ENCODE assay signal across 8 mouse cellular contexts in the genomic region with DNA sequence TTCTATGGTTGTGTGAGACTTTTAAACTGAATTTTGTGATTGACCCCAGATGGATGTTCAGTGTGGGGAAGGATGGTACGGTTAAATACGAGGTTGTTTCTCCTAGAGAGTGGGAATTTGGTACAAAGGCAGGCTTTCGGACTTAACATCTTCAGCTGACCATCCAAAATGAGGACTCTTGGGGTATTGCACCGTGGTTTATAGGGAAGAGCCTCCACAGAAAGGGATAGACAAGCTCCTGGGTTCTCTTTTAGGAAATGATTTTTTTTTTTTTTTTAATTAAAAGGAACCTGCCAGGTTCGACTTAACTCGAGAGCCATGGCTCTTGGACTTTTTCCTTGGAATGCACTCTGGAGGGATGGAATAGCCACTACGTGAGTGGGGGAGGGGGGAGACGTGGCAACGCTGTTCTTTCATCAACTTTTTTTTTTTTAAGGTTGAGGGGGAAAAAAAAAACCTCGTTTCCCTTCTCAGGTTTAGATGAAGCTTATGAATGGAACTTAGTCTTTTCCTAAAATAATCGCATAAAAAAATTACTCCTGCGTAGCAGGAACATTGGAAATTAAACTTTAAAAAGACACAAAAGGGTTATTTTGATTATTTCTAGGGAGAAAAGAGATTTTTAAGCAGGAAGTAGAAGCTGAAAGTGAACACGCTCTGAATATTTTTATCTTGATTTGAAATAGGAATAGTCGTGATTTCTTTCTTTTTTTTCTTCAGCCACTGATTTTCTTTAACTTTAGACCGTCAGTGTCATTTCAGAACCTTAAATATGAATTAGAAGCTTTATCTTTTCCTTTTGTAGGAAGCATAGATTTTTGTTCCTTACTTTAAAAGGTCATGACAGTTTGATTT. TPM values are rescaled to one million over a fixed set of nuclear protein-coding genes. Genes with fewer than 3 reads are reported as not detected.
DNase-seq lines count a peak whose midpoint lies in the region; ATAC-seq and TF ChIP-seq lines count a peak whose summit lies in the region.

No protein-coding gene starts in this region.

- H3K9ac ChIP-seq in MEL (ENCODE audit: control insufficient read depth, low read depth, low read length, poor library complexity, severe bottlenecking) = peak overlapping the region; percentile 86
- H3K9ac ChIP-seq in forebrain, embryonic 15.5 days (replicated peaks) = peak overlapping the region; percentile 90
- H3K9ac ChIP-seq in kidney, postnatal 0 days (ENCODE audit: low read depth, low read length) = peak overlapping the region; percentile 84
- peak overlapping the region; percentile 89 for H3K9ac ChIP-seq in midbrain, embryonic 11.5 days (ENCODE audit: low read length)

- no peak for TF ChIP-seq EP300 in MEL (IDR thresholded peaks at IDR 0.05; ENCODE audit: low read depth in 1 of 2, low read length in 2 of 2)

- ATAC-seq in forebrain, embryonic 15.5 days (replicated peaks) = no peak
- ATAC-seq in kidney, postnatal 0 days (replicated peaks; ENCODE audit: low FRiP score, low read depth) = no peak
- ATAC-seq in midbrain, embryonic 11.5 days (ENCODE audit: low FRiP score) = no peak

- no peaks in the 10 kb centered on the region for H3K27me3 ChIP-seq in MEL (ENCODE audit: control insufficient read depth in 1 of 2, insufficient read depth in 2 of 2, low read length in 2 of 2)
- H3K27me3 ChIP-seq in forebrain, embryonic 15.5 days = no peaks in the 10 kb centered on the region
- H3K27me3 ChIP-seq in kidney, postnatal 0 days (ENCODE audit: insufficient read depth, low read length) = no peaks in the 10 kb centered on the region
- no peaks in the 10 kb centered on the region for H3K27me3 ChIP-seq in midbrain, embryonic 11.5 days (ENCODE audit: control insufficient read depth, insufficient read depth, low read length)

- 12% methylated on average over 15 of the region's 15 CpGs for WGBS in forebrain, embryonic 15.5 days
- 18% methylated on average over 15 of the region's 15 CpGs for WGBS in kidney, postnatal 0 days
- WGBS in midbrain, embryonic 11.5 days = 17% methylated on average over 15 of the region's 15 CpGs

- H3K79me2 ChIP-seq in MEL (ENCODE audit: control insufficient read depth, insufficient read depth, low read length, poor library complexity) = peaks cover 18% of the 10 kb centered on the region

- peak; percentile 9 for DNase-seq in cerebellum, adult 11-12 months
- DNase-seq in cerebellum, postnatal 36 days = no peak
- DNase-seq in MEL (ENCODE audit: low read depth, low spot score) = no peak
- peak; percentile 49 for DNase-seq in kidney, postnatal 0 days (ENCODE audit: low spot score)
- DNase-seq in midbrain, embryonic 11.5 days (ENCODE audit: low spot score, missing footprints) = no peak
- no peak for DNase-seq in layer of hippocampus, postnatal 25 days (ENCODE audit: extremely low spot score in 1 of 2, low spot score in 1 of 2)
- DNase-seq in spleen, adult 12 weeks (ENCODE audit: low spot score) = no peak

- peak overlapping the region; percentile 84 for H3K4me2 ChIP-seq in forebrain, embryonic 15.5 days (replicated peaks)
- H3K4me2 ChIP-seq in kidney, postnatal 0 days (ENCODE audit: low read length) = peak overlapping the region; percentile 93
- H3K4me2 ChIP-seq in midbrain, embryonic 11.5 days = peak overlapping the region; percentile 77

- no peak for TF ChIP-seq CTCF in MEL (IDR thresholded peaks at IDR 0.05 in 2 of 3, conservative IDR thresholded peaks at IDR 0.05 in 1 of 3; ENCODE audit: control insufficient read depth in 1 of 3, insufficient read depth in 1 of 3, low read depth in 2 of 3, low read length in 3 of 3, poor library complexity in 1 of 3, severe bottlenecking in 1 of 3)
- TF ChIP-seq CTCF in kidney, postnatal 0 days (IDR thresholded peaks at IDR 0.05; ENCODE audit: low read depth) = no peak

- peak overlapping the region; percentile 85 to 86 for H3K4me3 ChIP-seq in MEL (ENCODE audit: control insufficient read depth in 1 of 2, insufficient read depth in 1 of 2, low read depth in 2 of 2, low read length in 2 of 2)
- H3K4me3 ChIP-seq in forebrain, embryonic 15.5 days = peak overlapping the region; percentile 89
- peak overlapping the region; percentile 76 for H3K4me3 ChIP-seq in kidney, postnatal 0 days (replicated peaks; ENCODE audit: low read depth, low read length)
- H3K4me3 ChIP-seq in midbrain, embryonic 11.5 days (ENCODE audit: low read depth, low read length) = peak overlapping the region; percentile 80

- no peaks in the 10 kb centered on the region for H3K9me3 ChIP-seq in MEL (replicated peaks; ENCODE audit: insufficient read depth, low read length)
- H3K9me3 ChIP-seq in forebrain, embryonic 15.5 days = no peaks in the 10 kb centered on the region
- H3K9me3 ChIP-seq in kidney, postnatal 0 days (replicated peaks; ENCODE audit: low read length) = no peaks in the 10 kb centered on the region
- no peaks in the 10 kb centered on the region for H3K9me3 ChIP-seq in midbrain, embryonic 11.5 days (ENCODE audit: control insufficient read depth, low read length)

- no peak for TF ChIP-seq RAD21 in MEL (IDR thresholded peaks at IDR 0.05; ENCODE audit: low read depth, low read length)

- TF ChIP-seq POLR2A in MEL (IDR thresholded peaks at IDR 0.05; ENCODE audit: control insufficient read depth in 1 of 2, insufficient read depth in 1 of 2, low read depth in 1 of 2, low read length in 2 of 2, poor library complexity in 1 of 2) = no peak

- H3K36me3 ChIP-seq in MEL (ENCODE audit: control insufficient read depth in 1 of 2, insufficient read depth in 2 of 2, low read length in 2 of 2) = peaks cover 0 to 14% of the 10 kb centered on the region in 2 experiments; a peak in 3 of 4 replicates
- H3K36me3 ChIP-seq in forebrain, embryonic 15.5 days = no peaks in the 10 kb centered on the region
- no peaks in the 10 kb centered on the region for H3K36me3 ChIP-seq in kidney, postnatal 0 days (ENCODE audit: insufficient read depth, low read length)
- no peaks in the 10 kb centered on the region for H3K36me3 ChIP-seq in midbrain, embryonic 11.5 days (ENCODE audit: control insufficient read depth, insufficient read depth, low read length)

- H3K4me1 ChIP-seq in MEL (ENCODE audit: control insufficient read depth in 1 of 2, insufficient read depth in 2 of 2, low read length in 2 of 2) = peaks cover 8 to 28% of the 10 kb centered on the region in 2 experiments
- H3K4me1 ChIP-seq in forebrain, embryonic 15.5 days = peaks cover 32% of the 10 kb centered on the region
- H3K4me1 ChIP-seq in kidney, postnatal 0 days (replicated peaks; ENCODE audit: insufficient read depth, low read length) = peaks cover 13% of the 10 kb centered on the region; the same call in 1 of the 2 replicates
- peaks cover 13% of the 10 kb centered on the region for H3K4me1 ChIP-seq in midbrain, embryonic 11.5 days (ENCODE audit: control insufficient read depth, insufficient read depth, low read length)

- no peak overlapping the region for H3K27ac ChIP-seq in MEL (ENCODE audit: control insufficient read depth, low read depth, low read length)
- H3K27ac ChIP-seq in forebrain, embryonic 15.5 days (replicated peaks) = peak overlapping the region; percentile 94
- peak overlapping the region; percentile 95 for H3K27ac ChIP-seq in kidney, postnatal 0 days
- no peak overlapping the region for H3K27ac ChIP-seq in midbrain, embryonic 11.5 days (ENCODE audit: low read depth, low read length)

TF ChIP-seq in MEL, 35 proteins besides CTCF, POLR2A, EP300 and RAD21 (continues in another document):
- TF ChIP-seq MXI1 (IDR thresholded peaks at IDR 0.05; ENCODE audit: low read depth, low read length) (0 out of 2 replicates have a peak, but pooled peaks have one; percentile 28), TAL1 (IDR thresholded peaks at IDR 0.05; ENCODE audit: low read length) (no peak), GABPA (IDR thresholded peaks at IDR 0.05; ENCODE audit: low read depth, low read length) (no peak), GATA1 (IDR thresholded peaks at IDR 0.05; ENCODE audit: low read depth, low read length) (peak; percentile 26; the same call in 1 of the 2 replicates), CHD1 (IDR thresholded peaks at IDR 0.05; ENCODE audit: low read depth, low read length) (no peak; the same call in 1 of the 2 replicates), JUND (IDR thresholded peaks at IDR 0.05; ENCODE audit: low read depth, low read length) (no peak), KAT2A (conservative IDR thresholded peaks at IDR 0.05; ENCODE audit: low read depth, low read length) (no peak), MAZ (IDR thresholded peaks at IDR 0.05; ENCODE audit: low read depth, low read length) (no peak), ZNF384 (IDR thresholded peaks at IDR 0.05; ENCODE audit: low read depth, low read length) (peak; percentile 78), RCOR1 (IDR thresholded peaks at IDR 0.05; ENCODE audit: low read depth, low read length) (peak; percentile 89), ETS1 (IDR thresholded peaks at IDR 0.05; ENCODE audit: low read depth, low read length) (no peak), SIN3A (IDR thresholded peaks at IDR 0.05; ENCODE audit: low read length) (no peak), NELFE (IDR thresholded peaks at IDR 0.05; ENCODE audit: low read depth, low read length) (no peak), MEF2A (IDR thresholded peaks at IDR 0.05; ENCODE audit: extremely low read depth, insufficient replicate concordance, low read depth, low read length, poor library complexity, severe bottlenecking) (no peak), TCF12 (IDR thresholded peaks at IDR 0.05; ENCODE audit: low read depth, low read length) (no peak), POLR2AphosphoS5 (IDR thresholded peaks at IDR 0.05; ENCODE audit: borderline replicate concordance, low read depth, low read length) (no peak), POLR2AphosphoS2 (IDR thresholded peaks at IDR 0.05; ENCODE audit: low read length) (no peak), NRF1 (IDR thresholded peaks at IDR 0.05; ENCODE audit: insufficient read depth, low read depth, low read length, poor library complexity, severe bottlenecking) (no peak), HCFC1 (IDR thresholded peaks at IDR 0.05; ENCODE audit: low read depth, low read length) (no peak), E2F4 (IDR thresholded peaks at IDR 0.05; ENCODE audit: borderline replicate concordance, low read depth, low read length) (no peak), MYC (IDR thresholded peaks at IDR 0.05; ENCODE audit: low read depth, low read length) (no peak), BHLHE40 (IDR thresholded peaks at IDR 0.05; ENCODE audit: borderline replicate concordance, low read depth, low read length) (0 out of 2 replicates have a peak, but pooled peaks have one; percentile 17)

RNA-seq across cellular contexts. Expression of gene P4ha1, which starts 1.4 kb away (rescaled TPM):
- 18.9 and 50.4 TPM in 2 replicates for total RNA-seq in MEL (2012; rRNA removed)
- polyA plus RNA-seq in MEL (2012; ENCODE audit: insufficient read depth in 1 of 2, insufficient read length in 2 of 2, low read depth in 1 of 2, low replicate concordance in 2 of 2, missing spikeins in 1 of 2) = 10 to 100 TPM in 1 of 2 experiments, not detected in 1; 50.2 TPM
- polyA plus RNA-seq in forebrain, embryonic 15.5 days (2015; fragmentation: Nextera tagmentation; extraction: Ambion mirVana) = 29.9 and 34.7 TPM in 2 replicates
- 27.9 and 31.3 TPM in 2 replicates for polyA plus RNA-seq in kidney, postnatal 0 days (2015; fragmentation: Nextera tagmentation; extraction: Ambion mirVana)
- 41.9 and 45.9 TPM in 2 replicates for polyA plus RNA-seq in midbrain, embryonic 11.5 days (2014; fragmentation: Nextera tagmentation; extraction: Ambion mirVana)
- total RNA-seq in layer of hippocampus, postnatal 25 days (2021) = 10 to 100 TPM; 41.8 to 47.2 TPM

Comparison
In these comparisons a context has a peak if more than half of its experiments do, and no peak if none do; other contexts are left out.
1. DNase-seq: peak in cerebellum, adult 11-12 months (single experiment) and kidney, postnatal 0 days (single experiment); none in cerebellum, postnatal 36 days (0 of 2), MEL (single experiment), midbrain, embryonic 11.5 days (single experiment), layer of hippocampus, postnatal 25 days (0 of 2) and spleen, adult 12 weeks (single experiment).
2. H3K27ac ChIP-seq: peak in forebrain, embryonic 15.5 days (single experiment) and kidney, postnatal 0 days (single experiment); none in MEL (single experiment) and midbrain, embryonic 11.5 days (single experiment).
3. Peak in every context shown above with its lines, with median percentiles within 50 percentile points of each other: H3K4me3 ChIP-seq, H3K9ac ChIP-seq and H3K4me2 ChIP-seq.